Mouse (Mus musculus) fat pad, adult 2 months (tissue): Measurements from ENCODE around the gene Unc93b1.
"Not testable (repeated sequence)": the region's sequence is repeated elsewhere in the genome, so short reads cannot be mapped to it uniquely, and the experiment has no call there.

ENCODE experiments used
- DNase-seq: peaks from one replicate; pipeline ENCODE4 v3.0.0-alpha.2; 2011; ENCODE audit warnings: low read depth, low spot score; ENCODE audit errors: extremely low read depth

Unc93b1 gene

DNA sequence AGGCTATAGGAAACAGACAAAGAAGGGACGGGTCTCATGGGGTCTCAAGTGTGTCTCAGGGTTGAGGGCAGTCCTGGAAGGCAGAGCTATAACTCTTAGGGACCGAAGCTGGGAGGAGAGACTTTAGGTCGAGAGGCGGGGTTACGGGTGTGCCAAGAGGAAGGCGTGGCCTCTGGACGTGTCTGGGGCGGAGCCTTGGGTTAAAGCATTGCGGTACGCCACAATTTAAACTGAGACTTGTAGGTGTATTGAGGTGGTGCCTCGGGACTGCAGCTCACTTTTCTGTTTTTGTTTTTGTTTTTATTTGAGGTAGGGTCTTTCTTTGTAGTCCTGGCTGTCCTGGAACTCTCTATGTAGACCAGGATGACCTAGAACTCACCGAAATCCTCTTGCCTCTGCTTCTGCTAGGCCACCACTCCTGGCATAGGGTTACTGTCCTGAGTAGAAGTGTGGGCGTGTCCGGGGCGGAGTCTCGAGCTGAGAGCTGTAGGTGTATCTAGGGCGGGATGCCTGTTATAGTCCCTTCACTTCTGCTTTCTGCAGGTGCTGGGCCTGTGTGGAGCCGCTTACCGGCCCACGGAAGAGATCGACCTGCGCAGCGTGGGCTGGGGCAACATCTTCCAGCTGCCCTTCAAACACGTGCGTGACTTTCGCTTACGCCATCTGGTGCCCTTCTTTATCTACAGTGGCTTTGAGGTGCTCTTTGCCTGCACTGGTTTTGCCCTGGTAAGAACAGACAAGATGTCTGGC lies 8.2 kb downstream of the Unc93b1 start:
- DNase-seq: no peak

DNA sequence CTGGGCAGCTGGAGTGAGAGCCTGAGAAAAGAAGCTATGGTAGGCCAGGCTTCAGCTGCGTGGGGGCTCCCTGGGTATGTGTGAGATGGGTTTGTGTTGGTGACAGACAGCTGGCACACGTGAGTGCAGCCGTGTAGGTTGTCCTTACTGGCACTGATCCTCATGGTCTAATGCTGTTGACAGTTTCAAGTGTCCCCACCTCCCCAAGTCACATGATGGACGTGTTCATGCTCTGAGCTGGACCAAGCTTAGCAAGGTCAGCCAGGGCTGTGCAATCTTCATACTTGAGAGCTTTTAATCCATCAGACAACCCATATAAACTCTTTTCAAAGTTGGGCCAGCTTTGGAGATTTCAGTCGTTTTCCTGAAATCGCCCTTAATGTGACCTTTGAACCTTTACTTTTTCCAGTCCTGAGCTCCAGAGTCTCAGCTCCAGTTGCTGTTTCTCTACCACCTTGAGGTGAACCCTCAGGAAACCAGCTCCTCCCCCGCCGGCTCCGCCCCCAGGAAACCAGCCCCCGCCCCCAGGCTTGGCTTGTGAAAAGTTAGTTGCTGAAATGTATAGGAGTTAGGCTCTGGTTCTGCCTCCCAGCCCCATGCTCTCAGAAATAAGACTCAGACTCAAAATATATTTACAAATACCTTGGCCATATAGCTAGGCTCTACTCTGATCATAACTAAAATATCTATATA lies 11.0 kb downstream of the Unc93b1 start:
- no peak for DNase-seq

DNA sequence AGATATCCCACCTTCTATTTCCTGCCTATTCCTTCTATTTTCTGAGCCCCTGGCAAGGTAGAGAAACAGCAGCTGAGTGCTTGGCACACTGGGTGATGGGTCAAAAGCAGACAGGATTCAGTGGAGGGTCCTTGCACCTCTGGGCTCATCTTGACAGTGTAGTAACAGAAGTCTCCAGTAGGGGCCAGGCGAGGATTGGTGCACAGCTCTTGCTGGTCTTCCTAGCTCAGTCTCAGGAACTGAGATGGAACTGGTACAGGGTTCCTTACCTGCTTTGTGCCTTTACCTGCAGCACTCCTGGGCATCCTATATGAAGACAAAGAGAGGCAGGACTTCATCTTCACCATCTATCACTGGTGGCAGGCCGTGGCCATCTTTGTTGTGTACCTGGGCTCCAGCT lies 11.7 kb downstream of the Unc93b1 start:
- DNase-seq: no peak

DNA sequence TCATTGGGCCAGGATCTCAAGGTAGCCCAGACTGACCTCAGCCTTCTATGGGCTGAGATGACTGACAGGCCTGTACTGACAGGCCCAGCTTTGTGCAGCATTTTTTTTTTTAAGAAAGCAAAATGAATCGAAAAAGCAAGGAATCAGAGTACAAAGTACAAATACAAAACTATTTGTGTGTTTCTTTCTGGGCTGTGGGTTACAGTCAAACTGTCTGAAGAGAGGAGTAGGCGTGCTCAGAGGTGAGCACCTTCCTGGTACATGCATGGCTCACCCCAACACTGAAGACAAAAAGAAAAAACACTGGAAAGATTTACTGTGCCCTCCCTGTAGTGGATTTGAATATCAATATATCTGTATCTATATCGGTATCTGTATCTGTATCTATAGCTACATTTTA lies 12.8 kb downstream of the Unc93b1 start:
- no peak for DNase-seq

DNA sequence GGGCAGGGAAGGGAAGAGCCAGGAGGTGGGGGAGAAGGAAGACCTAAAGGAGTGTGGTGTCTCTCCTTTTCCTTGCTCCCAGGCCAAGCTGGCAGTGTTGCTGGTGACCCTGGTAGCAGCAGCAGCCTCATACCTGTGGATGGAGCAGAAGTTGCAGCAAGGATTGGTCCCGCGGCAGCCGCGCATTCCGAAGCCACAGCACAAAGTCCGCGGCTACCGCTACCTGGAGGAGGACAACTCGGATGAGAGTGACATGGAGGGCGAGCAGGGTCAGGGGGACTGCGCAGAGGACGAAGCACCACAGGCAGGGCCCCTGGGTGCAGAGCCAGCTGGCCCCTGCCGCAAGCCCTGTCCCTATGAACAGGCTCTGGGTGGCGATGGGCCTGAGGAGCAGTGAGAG lies 13.6 kb downstream of the Unc93b1 start:
- no peak for DNase-seq

DNA sequence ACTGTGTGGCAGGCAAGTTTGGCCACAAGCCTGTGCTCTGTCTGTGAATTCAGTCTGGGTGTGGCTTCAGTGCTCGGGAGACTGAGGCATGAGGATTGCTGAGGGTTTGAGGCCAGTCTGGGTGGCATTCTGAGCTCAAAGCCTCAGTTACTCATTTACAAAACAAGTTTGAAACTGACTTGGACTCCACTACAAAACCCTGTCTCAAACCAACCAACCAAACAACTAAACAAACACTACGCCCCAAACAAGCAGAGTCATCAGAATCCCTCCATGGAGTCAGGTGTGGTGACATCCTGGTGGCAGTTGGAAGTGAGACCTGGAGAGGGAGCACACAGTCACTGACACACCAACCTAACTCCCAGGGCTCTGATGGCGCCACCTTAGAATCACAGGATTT lies 15.3 kb downstream of the Unc93b1 start:
- DNase-seq: no peak

DNA sequence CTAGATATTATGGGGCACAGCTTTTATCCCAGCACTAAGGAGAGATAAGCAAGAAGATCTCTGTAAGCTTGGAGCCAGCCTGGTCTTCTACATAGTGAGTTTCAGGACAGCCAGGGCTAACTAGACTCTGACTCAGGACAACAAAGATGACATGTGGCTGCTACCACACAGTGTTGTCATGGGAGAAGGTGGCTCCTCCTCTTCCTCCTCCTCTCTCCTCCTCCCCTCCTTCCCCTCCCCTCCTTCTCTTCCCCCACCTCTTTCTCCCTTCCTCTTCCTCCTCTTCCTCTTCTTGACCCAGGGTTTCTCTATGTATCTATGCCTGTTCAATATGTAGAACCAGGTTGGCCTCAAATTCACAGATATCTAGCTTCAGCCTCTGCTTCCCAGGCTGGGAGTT lies 16.5 kb downstream of the Unc93b1 start:
- no peak for DNase-seq

DNA sequence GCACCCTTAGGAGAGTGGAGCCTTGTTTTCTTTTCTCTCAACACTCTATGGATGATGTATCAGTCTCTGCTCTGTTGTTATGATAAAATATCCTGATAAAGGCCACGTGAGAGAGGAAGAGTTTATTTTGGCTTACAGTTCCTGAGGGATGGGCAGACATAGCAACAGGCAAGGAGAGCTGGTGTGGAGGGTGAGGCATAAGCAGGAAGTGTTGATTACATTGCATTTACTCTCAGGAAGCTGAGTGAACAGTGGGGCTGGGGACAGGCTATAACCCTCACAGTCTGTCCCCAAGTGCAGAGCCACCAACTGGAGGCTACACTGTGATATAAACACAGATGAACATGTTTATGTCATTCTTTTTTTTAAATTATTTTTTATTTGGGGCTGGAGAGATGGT lies 17.1 kb downstream of the Unc93b1 start:
- no peak for DNase-seq

DNA sequence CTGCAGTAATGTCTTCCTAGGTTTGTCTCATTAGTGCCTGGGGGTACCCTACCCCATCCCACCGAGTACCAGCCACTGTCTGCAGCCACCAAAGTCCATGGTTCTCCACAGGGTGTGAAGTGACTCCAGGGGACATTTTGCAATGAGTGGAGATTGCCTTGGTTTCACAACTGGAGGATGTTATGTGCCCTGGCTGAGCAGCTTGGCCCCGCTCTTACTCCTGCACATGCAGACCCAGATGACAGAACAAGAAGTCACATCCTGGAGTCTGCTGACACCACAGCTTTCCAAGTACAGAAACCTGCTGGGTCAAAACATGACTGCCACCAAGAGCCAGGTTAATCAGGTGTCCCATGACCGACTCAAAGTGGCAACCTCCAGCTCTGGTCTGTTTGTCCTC lies 20.0 kb downstream of the Unc93b1 start:
- DNase-seq: peak; percentile 36

DNA sequence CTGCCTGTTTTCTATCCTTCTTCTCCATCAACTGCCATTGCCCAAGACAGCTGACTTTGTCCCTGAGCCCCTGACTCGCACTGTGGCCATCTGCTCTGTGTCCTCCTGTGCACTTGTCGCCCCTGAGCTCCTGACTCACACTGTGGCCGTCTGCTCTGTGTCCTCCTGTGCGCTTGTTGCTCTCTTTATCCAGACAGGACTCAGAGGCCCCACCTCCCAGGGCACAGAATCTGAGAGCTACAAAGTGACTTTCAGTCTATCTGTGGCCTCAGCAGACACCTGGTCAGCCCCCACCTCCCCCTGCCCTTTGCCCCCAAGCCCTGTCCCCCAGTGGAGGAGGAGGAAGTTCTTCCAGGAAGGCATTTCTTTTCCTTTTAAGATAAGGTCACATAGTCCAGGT lies 20.8 kb downstream of the Unc93b1 start:
- no peak for DNase-seq

DNA sequence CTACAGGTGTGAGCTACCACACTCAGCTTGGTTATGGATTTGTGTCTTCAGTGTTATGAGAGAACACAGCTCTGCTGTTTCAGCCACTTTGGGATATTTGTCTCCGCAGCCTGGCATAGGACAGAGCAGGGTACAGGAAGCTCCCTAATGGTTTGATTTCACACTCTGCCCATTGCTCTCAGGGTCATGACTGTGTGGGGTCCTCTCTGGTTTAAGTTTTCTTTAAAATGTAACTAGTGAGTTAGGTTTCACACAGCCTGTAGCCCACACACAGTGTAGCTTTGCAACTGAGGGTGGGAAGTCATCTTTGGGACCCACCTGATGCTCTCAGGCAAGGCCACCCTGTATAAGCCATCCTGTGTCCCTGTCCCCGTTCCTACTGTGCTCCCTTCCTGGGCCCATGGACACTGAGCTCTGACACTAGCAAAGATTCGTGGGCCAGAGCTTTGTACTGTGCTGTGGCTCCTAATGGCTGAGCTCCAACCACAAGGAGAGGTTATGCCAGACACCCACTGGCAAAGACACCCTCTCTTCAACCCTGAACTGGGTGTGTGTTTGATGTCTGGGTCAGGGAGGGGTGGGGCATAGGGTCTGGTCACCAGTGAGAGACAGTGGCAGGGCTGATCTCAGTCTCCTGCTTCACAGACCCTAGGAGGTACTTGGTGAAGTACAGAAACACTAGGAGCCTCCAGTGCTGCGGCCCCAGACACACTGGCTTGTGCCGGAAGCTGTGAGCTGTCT lies 22.5 kb downstream of the Unc93b1 start:
- DNase-seq: not testable (repeated sequence)

DNA sequence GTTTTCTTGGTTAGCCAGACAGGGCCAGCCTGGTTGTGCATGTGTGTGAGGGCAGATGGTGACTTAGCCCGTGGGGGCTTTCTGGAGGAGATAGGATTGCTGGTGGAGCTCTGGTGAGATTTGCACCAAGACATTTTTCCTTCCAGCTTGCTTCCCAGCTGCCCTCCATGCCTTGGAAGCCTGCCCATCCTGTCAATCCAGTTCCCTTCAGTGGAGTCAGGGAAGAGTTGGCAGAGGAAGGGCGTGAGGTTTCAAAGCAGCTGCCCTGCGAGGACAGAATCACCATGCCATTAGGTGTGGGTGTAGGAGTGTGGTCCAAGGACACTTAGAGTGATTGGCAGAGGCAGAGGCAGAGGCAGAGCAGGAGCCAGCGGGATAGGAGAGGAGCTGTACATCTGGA lies 23.5 kb downstream of the Unc93b1 start, which contains the start of gene Aldh3b3:
Aldh3b3 (plus strand) TSS at position 176 of the 400 bp plus-strand sequence.
- no peak for DNase-seq

DNA sequence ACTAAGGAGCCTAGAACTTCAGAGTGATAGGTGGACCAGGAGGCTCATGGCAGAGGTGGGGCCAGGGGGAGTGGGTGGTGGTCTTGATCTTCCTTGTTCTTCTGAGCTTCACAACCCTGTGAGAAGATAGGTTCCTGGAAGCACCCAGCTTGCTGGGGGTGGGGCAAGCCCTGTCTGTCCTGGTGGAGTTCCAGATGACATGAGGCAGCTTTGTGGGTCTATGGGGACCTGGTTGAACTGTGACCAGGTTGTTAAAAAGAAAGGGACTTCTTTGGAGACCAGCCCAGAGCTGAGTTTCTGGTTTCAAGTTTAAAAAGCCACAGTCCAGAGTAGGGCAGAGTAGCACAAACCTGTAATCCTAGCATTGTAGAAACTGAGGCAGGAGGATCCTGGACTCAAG lies 24.0 kb downstream of the Unc93b1 start:
- no peak for DNase-seq

DNA sequence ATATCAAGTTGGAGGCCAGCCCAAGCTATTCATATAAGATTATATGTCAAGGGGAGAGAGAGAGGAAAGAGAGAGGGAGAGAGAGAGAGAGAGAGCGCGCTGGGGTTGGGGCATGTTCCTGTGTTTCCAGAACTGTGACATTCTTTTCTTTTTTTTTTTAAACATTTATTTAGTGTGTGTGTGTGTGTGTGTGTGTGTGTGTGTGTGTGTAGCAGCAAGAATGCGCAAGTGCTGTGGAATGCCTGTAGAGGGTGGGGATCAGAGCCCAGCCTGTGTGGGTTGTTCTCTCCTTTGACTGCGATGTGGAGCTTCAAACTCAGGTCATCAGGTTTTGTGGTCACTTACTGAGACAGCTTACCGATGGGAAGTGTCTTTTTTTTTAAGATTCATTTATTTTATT lies 25.2 kb downstream of the Unc93b1 start:
- no peak for DNase-seq

DNA sequence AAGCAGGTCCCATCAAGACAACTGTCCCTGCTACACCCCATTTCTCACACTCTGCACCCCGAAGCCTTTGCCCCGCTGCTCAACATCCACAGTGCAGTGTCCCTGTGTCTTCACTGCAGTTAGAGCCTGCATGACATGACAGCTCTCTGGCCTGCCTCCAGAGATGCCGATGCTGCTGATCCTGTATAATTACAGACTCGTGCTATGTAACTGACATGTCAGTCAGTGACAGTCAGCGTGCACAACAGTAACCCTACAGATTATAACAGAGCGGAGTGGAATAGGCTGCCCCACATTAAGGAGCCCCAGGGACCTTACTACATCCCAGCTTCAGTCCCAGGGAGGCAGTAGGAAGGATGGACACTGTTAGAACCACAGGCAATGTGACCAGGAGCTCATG lies 26.8 kb downstream of the Unc93b1 start:
- not testable (repeated sequence) for DNase-seq

DNA sequence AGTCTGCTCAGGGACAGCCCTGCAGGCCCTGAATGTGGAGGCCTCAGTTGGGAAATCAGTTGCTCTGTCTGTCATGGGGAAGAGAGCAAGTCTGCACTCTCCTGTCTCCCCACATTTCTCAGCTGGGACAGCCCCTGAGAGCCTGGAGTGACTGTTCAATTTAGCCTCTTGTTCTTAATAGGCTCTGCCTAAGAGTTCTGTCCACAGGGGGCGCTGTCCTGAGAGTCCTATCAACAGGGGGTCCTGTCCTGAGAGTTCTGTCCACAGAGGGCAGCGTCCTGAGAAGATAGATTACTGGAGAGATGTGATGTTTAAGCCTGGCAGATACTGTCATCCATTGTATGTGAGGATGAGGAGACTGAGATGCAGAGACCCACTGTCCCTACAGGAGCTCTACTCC lies 27.5 kb downstream of the Unc93b1 start:
- DNase-seq: no peak

DNA sequence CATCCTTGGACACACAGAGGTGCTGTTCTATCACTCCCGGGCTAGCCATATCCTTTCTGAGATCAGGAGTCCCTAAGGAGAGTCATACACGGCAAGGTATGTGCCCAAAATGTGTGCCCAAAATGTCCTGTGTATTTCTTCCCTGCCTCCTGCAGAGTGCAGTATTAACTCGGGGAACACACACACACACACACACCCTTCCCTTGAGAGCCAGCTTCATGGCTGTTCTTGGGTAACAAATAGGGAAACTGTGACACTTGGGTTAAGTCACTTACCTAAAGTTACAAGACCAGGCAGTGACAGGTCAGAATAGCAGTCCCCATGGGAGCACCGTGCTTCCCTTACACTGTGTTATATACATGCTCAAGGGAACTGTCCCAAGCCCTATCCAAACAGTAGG lies 29.0 kb downstream of the Unc93b1 start:
- no peak for DNase-seq

DNA sequence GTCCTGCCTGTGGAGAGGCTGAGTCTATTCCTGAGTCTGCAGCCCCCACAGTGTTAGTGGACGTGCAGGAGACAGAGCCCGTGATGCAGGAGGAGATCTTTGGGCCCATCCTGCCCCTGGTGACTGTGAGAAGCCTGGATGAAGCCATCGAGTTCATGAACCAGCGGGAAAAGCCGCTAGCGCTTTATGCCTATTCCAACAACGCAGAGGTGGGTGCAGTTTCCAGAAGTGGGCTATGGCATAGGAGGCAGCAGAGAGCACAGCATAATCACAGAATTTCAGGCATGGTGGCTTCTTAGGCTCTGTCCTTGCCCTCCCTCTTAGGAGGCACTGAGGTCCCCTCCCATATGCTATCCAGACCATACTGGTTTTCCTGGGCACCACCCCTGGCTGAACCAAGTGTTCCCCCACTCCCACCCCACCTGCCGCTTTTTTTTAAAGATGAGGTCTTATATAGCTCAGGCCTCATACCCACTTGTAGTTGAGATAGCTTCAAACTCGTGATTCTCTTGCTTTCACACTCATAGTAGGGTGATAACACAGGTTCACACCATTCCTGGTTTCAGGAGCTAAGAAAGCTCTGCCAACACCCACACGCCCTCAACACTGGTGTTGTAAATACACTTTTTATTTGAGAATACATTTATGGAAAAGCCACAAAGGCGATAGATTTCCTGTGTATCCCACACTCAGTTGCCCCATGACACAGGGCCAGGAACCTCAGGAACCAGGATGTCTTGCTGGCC lies 31.5 kb downstream of the Unc93b1 start:
- DNase-seq: no peak

DNA sequence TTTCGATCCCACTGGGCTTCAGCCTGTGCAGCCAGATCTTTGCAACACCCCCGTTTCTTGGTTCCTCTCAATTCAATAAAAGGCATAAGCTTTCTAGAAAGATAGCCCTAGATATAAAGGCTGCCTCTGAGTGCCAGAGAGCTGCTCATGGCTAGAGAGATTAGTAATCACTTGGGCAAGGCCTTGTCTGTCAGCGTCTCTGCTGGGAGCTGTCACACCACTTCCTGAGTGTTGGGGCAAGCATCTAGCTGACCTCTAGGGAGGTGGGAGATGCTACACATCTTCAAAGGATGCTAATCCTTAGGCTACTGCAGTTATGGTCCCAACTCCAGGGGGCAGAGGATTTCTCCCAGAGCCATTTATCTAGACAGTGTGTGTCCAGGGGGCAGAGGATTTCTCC lies 32.3 kb downstream of the Unc93b1 start:
- DNase-seq: no peak

DNA sequence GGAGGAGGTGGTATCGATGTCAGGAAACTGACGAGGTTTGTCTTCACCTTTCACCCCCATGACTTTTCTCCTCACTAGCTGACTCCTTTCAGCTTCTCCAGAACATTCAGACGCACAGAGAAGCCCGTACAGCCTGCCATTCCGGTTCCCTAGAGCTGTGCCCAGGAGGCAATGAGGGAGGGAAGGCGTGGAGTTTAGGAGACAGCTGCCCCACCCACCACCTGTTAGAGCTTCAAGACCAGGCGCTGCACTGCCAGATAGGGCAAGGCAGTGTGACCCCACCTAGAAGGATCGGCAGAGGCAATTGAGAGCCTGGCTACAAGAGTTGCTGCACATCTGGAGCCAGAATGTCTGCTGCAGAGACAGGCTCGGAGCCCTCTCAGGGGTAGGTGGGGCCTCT lies 37.2 kb downstream of the Unc93b1 start, which contains the start of gene Aldh3b2:
Aldh3b2 (plus strand) TSS at position 100 of the 400 bp plus-strand sequence.
- DNase-seq: no peak

DNA sequence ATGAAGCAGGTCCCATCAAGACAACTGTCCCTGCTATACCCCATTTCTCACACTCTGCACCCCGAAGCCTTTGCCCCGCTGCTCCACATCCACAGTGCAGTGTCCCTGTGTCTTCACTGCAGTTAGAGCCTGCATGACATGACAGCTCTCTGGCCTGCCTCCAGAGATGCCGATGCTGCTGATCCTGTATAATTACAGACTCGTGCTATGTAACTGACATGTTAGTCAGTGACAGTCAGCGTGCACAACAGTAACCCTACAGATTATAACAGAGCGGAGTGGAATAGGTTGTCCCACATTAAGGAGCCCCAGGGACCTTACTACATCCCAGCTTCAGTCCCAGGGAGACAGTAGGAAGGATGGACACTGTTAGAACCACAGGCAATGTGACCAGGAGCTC lies 39.6 kb downstream of the Unc93b1 start:
- DNase-seq: not testable (repeated sequence)
